Mouse (Mus musculus) forebrain, embryonic 12.5 days (tissue): ENCODE data around the gene Kin. TPM values are rescaled to one million over a fixed set of nuclear protein-coding genes. Genes with fewer than 3 reads are reported as not detected.

Source experiments
- ATAC-seq: fragments of 200-750 bp; cut with Nextera tagmentation; 2 replicates; pipeline ENCODE4 v1.8.0; 2017; ENCODE audit warnings: moderate TSS enrichment; ENCODE audit not compliant: low FRiP score
- H3K27ac ChIP-seq: fragments of 300-500 bp; sonication (generic); 2 replicates; pipeline ENCODE4 v1.5.1; 2016; ENCODE audit warnings: mild to moderate bottlenecking
- H3K27me3 ChIP-seq: fragments of 300-500 bp; sonication (generic); 2 replicates; pipeline ENCODE4 v1.6.1; 2016; ENCODE audit warnings: mild to moderate bottlenecking
- H3K36me3 ChIP-seq: fragments of 300-500 bp; sonication (generic); replicated peaks from 2 replicates; pipeline ENCODE4 v1.6.1; 2016; ENCODE audit warnings: mild to moderate bottlenecking
- H3K4me1 ChIP-seq: fragments of 300-500 bp; sonication (generic); 2 replicates; pipeline ENCODE4 v1.6.1; 2016
- H3K4me2 ChIP-seq: fragments of 300-500 bp; sonication (generic); 2 replicates; pipeline ENCODE4 v1.6.1; 2016; ENCODE audit warnings: mild to moderate bottlenecking, moderate library complexity
- H3K4me3 ChIP-seq: fragments of 300-500 bp; sonication (generic); replicated peaks from 2 replicates; pipeline ENCODE4 v1.5.1; 2016; ENCODE audit warnings: mild to moderate bottlenecking
- H3K9ac ChIP-seq: fragments of 300-500 bp; sonication (generic); 2 replicates; pipeline ENCODE4 v1.6.1; 2016; ENCODE audit warnings: mild to moderate bottlenecking
- H3K9me3 ChIP-seq: fragments of 300-500 bp; sonication (generic); 2 replicates; pipeline ENCODE4 v1.6.1; 2016
- WGBS: fragments of 180-500 bp; shearing (Covaris S2); methylation state at CpG from one replicate; pipeline ENCODE4 v1.1.7; 2016; 5-methylcytosine and 5-hydroxymethylcytosine counted together
- polyA plus RNA-seq: library from polyadenylated mRNA; unstranded; fragments of >200 nt; fragmentation: Nextera tagmentation; extraction: Ambion mirVana; gene quantifications from 2 replicates; pipeline ENCODE4 v1.2.1, GENCODE M21; 2016

Kin gene
- polyA plus RNA-seq, 1 experiment from 2014 or later: 44.9 TPM

GRCm38 (mm10) chr2:10126122-10126521 lies 45.7 kb downstream of the Kin start:
- no peak for ATAC-seq
- Histone ChIP-seq H3K27ac (no peak overlapping the region), H3K9ac (no peak overlapping the region), H3K4me1 (no peaks in the 10 kb centered on the region), H3K36me3 (no peaks in the 10 kb centered on the region), H3K4me3 (no peak overlapping the region), H3K27me3 (no peaks in the 10 kb centered on the region), H3K4me2 (no peak overlapping the region), H3K9me3 (no peaks in the 10 kb centered on the region)
- 91% methylated on average over 4 of the region's 4 CpGs for WGBS

GRCm38 (mm10) chr2:10127471-10127870 lies 47.1 kb downstream of the Kin start:
- Histone ChIP-seq H3K4me1 (no peaks in the 10 kb centered on the region), H3K36me3 (no peaks in the 10 kb centered on the region), H3K4me3 (no peak overlapping the region), H3K9me3 (no peaks in the 10 kb centered on the region), H3K27ac (no peak overlapping the region), H3K4me2 (no peak overlapping the region), H3K27me3 (no peaks in the 10 kb centered on the region), H3K9ac (no peak overlapping the region)
- ATAC-seq: no peak
- WGBS: 87% methylated on average over 5 of the region's 5 CpGs

- ATAC-seq: no peak
- H3K27me3 ChIP-seq: no peaks in the 10 kb centered on the region
- 86% methylated on average over 4 of the region's 4 CpGs for WGBS
Observed at GRCm38 (mm10) chr2:10128571-10128970, 48.2 kb downstream of the Kin start.

GRCm38 (mm10) chr2:10130341-10130990 lies 50.1 kb downstream of the Kin start:
- Histone ChIP-seq H3K9ac (no peak overlapping the region), H3K27ac (no peak overlapping the region), H3K36me3 (no peaks in the 10 kb centered on the region), H3K4me2 (no peak overlapping the region), H3K4me1 (no peaks in the 10 kb centered on the region), H3K4me3 (no peak overlapping the region), H3K27me3 (no peaks in the 10 kb centered on the region), H3K9me3 (no peaks in the 10 kb centered on the region)
- no peak for ATAC-seq
- 80% methylated on average over 8 of the region's 8 CpGs for WGBS

More at GRCm38 (mm10) chr2:10128571-10128970, 48.2 kb downstream of the Kin start:
- no peak overlapping the region for H3K4me2 ChIP-seq
- no peaks in the 10 kb centered on the region for H3K9me3 ChIP-seq
- no peak overlapping the region for H3K4me3 ChIP-seq
- H3K9ac ChIP-seq: no peak overlapping the region
- H3K36me3 ChIP-seq: no peaks in the 10 kb centered on the region
- H3K4me1 ChIP-seq: no peaks in the 10 kb centered on the region
- H3K27ac ChIP-seq: no peak overlapping the region

- no peak for ATAC-seq
- Histone ChIP-seq H3K27me3 (no peaks in the 10 kb centered on the region), H3K9me3 (no peaks in the 10 kb centered on the region), H3K27ac (no peak within 1 kb of the TSS), H3K4me3 (no peak within 1 kb of the TSS), H3K4me2 (no peak within 1 kb of the TSS), H3K4me1 (no peaks in the 10 kb centered on the region), H3K36me3 (no peaks in the 10 kb centered on the region), H3K9ac (no peak within 1 kb of the TSS)
- WGBS: 87% methylated on average over 4 of the region's 4 CpGs
Observed at GRCm38 (mm10) chr2:10131296-10131695, 50.9 kb downstream of the Kin start, which contains the start of gene Itih2. TSS of gene Itih2 (minus strand) at chr2:10131396.

- ATAC-seq: no peak; the same call in 1 of the 2 replicates
- H3K9ac ChIP-seq: no peak overlapping the region
- WGBS: 68% methylated on average over 1 of the region's 1 CpGs
Observed at GRCm38 (mm10) chr2:10132128-10132527, 51.7 kb downstream of the Kin start.

GRCm38 (mm10) chr2:10133941-10134340 lies 53.5 kb downstream of the Kin start:
- Histone ChIP-seq H3K9ac (no peak overlapping the region), H3K4me1 (no peaks in the 10 kb centered on the region), H3K27me3 (no peaks in the 10 kb centered on the region), H3K4me2 (no peak overlapping the region), H3K36me3 (no peaks in the 10 kb centered on the region), H3K27ac (no peak overlapping the region), H3K4me3 (no peak overlapping the region), H3K9me3 (no peaks in the 10 kb centered on the region)
- no peak for ATAC-seq
- WGBS: 81% methylated on average over 6 of the region's 6 CpGs

More at GRCm38 (mm10) chr2:10132128-10132527, 51.7 kb downstream of the Kin start:
- Histone ChIP-seq H3K4me2 (no peak overlapping the region), H3K4me1 (no peaks in the 10 kb centered on the region), H3K9me3 (no peaks in the 10 kb centered on the region), H3K36me3 (no peaks in the 10 kb centered on the region), H3K4me3 (no peak overlapping the region), H3K27ac (no peak overlapping the region), H3K27me3 (no peaks in the 10 kb centered on the region)

GRCm38 (mm10) chr2:10137320-10137719 lies 56.9 kb downstream of the Kin start:
- 79% methylated on average over 2 of the region's 2 CpGs for WGBS
- H3K4me1 ChIP-seq: no peaks in the 10 kb centered on the region
- no peaks in the 10 kb centered on the region for H3K36me3 ChIP-seq
- H3K9me3 ChIP-seq: no peaks in the 10 kb centered on the region
- H3K27ac ChIP-seq: no peak overlapping the region
- H3K27me3 ChIP-seq: peaks cover 14% of the 10 kb centered on the region; the same call in 1 of the 2 replicates
- no peak overlapping the region for H3K9ac ChIP-seq
- no peak overlapping the region for H3K4me3 ChIP-seq
- no peak overlapping the region for H3K4me2 ChIP-seq
- ATAC-seq: no peak

- Histone ChIP-seq H3K9me3 (no peaks in the 10 kb centered on the region), H3K9ac (no peak overlapping the region), H3K4me3 (no peak overlapping the region), H3K36me3 (no peaks in the 10 kb centered on the region), H3K27me3 (peaks cover 14% of the 10 kb centered on the region; the same call in 1 of the 2 replicates), H3K4me2 (no peak overlapping the region), H3K4me1 (no peaks in the 10 kb centered on the region), H3K27ac (no peak overlapping the region)
- ATAC-seq: no peak
- 81% methylated on average over 5 of the region's 5 CpGs for WGBS
Observed at GRCm38 (mm10) chr2:10140456-10140855, 60.1 kb downstream of the Kin start.

Other genes starting within 250 kb of the Kin start
- 0.45 TPM in 1 of 2 replicates, not detected in the other for gene 4930412O13Rik, start 199.3 kb upstream of the Kin start, polyA plus RNA-seq
- gene 9230102O04Rik, start 191.1 kb upstream of the Kin start, polyA plus RNA-seq: 0.50 TPM in 1 of 2 replicates, not detected in the other
- 3.2 and 10.9 TPM in 2 replicates for gene Gata3, start 190.6 kb upstream of the Kin start, polyA plus RNA-seq
- 17.3 and 18.4 TPM in 2 replicates for gene Taf3, start 32.0 kb upstream of the Kin start, polyA plus RNA-seq
- 465 and 477 TPM in 2 replicates for gene Atp5c1, start 83 bp upstream of the Kin start, polyA plus RNA-seq
- 0.18 and 0.28 TPM in 2 replicates for gene Itih2, start 50.8 kb downstream of the Kin start, polyA plus RNA-seq
- 2.6 and 3.4 TPM in 2 replicates for gene Itih5, start 73.0 kb downstream of the Kin start, polyA plus RNA-seq